Mouse (Mus musculus) heart, adult 2 months (tissue): Measurements from ENCODE around the gene Samhd1. TPM values are rescaled to one million over a fixed set of nuclear protein-coding genes. Genes with fewer than 3 reads are reported as not detected.

Source experiments
- DNase-seq, 2 experiments: peaks; one replicate each; pipeline ENCODE4 v3.0.0; 2021
- H3K27ac ChIP-seq: fragments of 200-600 bp; 2 replicates; pipeline ENCODE4 v1.8.1; 2022
- H3K27me3 ChIP-seq: fragments of 200-500 bp; 2 replicates; pipeline ENCODE4 v1.6.1; 2012; ENCODE audit warnings: mild to moderate bottlenecking, low read length, inconsistent platforms, mixed read lengths; ENCODE audit not compliant: control insufficient read depth, insufficient read depth
- H3K36me3 ChIP-seq: fragments of 200-500 bp; 2 replicates; pipeline ENCODE4 v1.6.1; 2012; ENCODE audit warnings: low read length, inconsistent platforms; ENCODE audit not compliant: control insufficient read depth, insufficient read depth
- H3K4me1 ChIP-seq: fragments of 200-500 bp; 2 replicates; pipeline ENCODE4 v1.6.1; 2011; ENCODE audit warnings: low read length; ENCODE audit not compliant: control insufficient read depth, insufficient read depth
- H3K4me3 ChIP-seq: fragments of 200-600 bp; 2 replicates; pipeline ENCODE4 v1.8.1; 2022
- H3K79me2 ChIP-seq: fragments of 200-500 bp; replicated peaks from 2 replicates; pipeline ENCODE4 v1.6.1; 2012; ENCODE audit warnings: mild to moderate bottlenecking, inconsistent platforms, low read length, moderate library complexity, mixed read lengths; ENCODE audit not compliant: control insufficient read depth, insufficient read depth
- H3K9ac ChIP-seq: fragments of 200-500 bp; 2 replicates; pipeline ENCODE4 v1.6.1; 2012; ENCODE audit warnings: low read depth, mild to moderate bottlenecking, control low read depth, inconsistent platforms, low read length, mixed read lengths
- CTCF ChIP-seq: fragments of 200-600 bp; IDR thresholded peaks from 2 replicates; pipeline ENCODE4 v1.8.1; 2022; ENCODE audit warnings: antibody characterized with exemption, mild to moderate bottlenecking, moderate library complexity
- EP300 ChIP-seq: fragments of 200-500 bp; IDR thresholded peaks from 2 replicates; pipeline ENCODE4 v1.6.1; 2011; ENCODE audit warnings: low read depth, low read length, control low read depth; ENCODE audit not compliant: insufficient read depth
- POLR2A ChIP-seq: fragments of 200-500 bp; IDR thresholded peaks from 2 replicates; pipeline ENCODE4 v1.6.1; 2011; ENCODE audit warnings: mild to moderate bottlenecking, low read depth, low read length, control low read depth; ENCODE audit not compliant: insufficient read depth
- WGBS: fragments of 180-500 bp; shearing (Covaris S2); methylation state at CpG from one replicate; pipeline ENCODE4 v1.1.7; 2018; 5-methylcytosine and 5-hydroxymethylcytosine counted together
- intact Hi-C: fragments of 180-260 bp; cut with DNase I; formaldehyde crosslinking; loops from one replicate; pipeline ENCODE4 v1.15.1; 2025
- polyA plus RNA-seq: library from polyadenylated mRNA; depleted of rRNA; stranded (reverse); fragments of >200 nt; gene quantifications from 2 replicates; pipeline ENCODE4 v1.2.3, GENCODE M21; 2012
- total RNA-seq, 2 experiments: library from RNA; stranded (reverse); gene quantifications; 2 replicates each; pipeline ENCODE4 v1.2.3; 2021

The Samhd1 gene
- total and polyA plus RNA-seq, 3 experiments, result 19.8 to 23.8 (median 22.7) TPM

DNA sequence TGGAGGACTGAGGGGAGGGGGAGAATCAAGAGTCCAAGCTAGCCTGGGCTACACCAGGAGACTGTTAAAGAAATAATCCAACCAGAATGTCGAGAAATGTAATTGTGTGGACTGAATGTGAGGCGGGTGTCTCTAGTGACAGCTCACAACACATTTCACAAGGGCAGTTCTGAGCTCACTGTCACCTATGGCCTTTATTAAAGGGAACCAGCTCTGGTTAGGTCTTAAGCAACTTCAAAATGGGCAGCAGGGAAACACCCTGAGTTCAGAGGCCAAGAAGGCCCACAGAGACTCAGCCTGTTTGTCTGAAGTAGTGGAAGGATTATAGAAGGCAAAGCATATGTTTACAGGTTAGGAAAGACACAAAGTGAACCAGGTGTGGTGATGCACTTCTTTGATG, 18.2 kb upstream of the Samhd1 start:
- Histone ChIP-seq H3K79me2 (no peaks in the 10 kb centered on the region), H3K27ac (no peak overlapping the region), H3K4me1 (no peaks in the 10 kb centered on the region), H3K27me3 (no peaks in the 10 kb centered on the region), H3K4me3 (no peak overlapping the region), H3K36me3 (no peaks in the 10 kb centered on the region), H3K9ac (no peak overlapping the region)
- TF ChIP-seq POLR2A, result no peak
- no peak for TF ChIP-seq CTCF
- no peak for TF ChIP-seq EP300
- intact Hi-C loops, result no loop called here
- DNase-seq, result no peak
- WGBS, result 91% methylated on average over 2 of the region's 2 CpGs

- Histone ChIP-seq H3K36me3 (no peaks in the 10 kb centered on the region), H3K79me2 (no peaks in the 10 kb centered on the region), H3K27ac (no peak overlapping the region), H3K4me3 (no peak overlapping the region), H3K9ac (no peak overlapping the region), H3K4me1 (no peaks in the 10 kb centered on the region), H3K27me3 (no peaks in the 10 kb centered on the region)
- DNase-seq, result no peak
- intact Hi-C loops, result no loop called here
- WGBS, result 93% methylated on average over 5 of the region's 5 CpGs
- no peak for TF ChIP-seq CTCF
- no peak for TF ChIP-seq EP300
- TF ChIP-seq POLR2A, result no peak
Observed at GRCm38 (mm10) chr2:157148417-157148816, 13.4 kb upstream of the Samhd1 start.

- Histone ChIP-seq H3K4me1 (no peaks in the 10 kb centered on the region), H3K36me3 (no peaks in the 10 kb centered on the region), H3K27me3 (no peaks in the 10 kb centered on the region), H3K27ac (no peak overlapping the region), H3K4me3 (no peak overlapping the region), H3K79me2 (no peaks in the 10 kb centered on the region), H3K9ac (no peak overlapping the region)
- intact Hi-C loops, result no loop called here
- TF ChIP-seq CTCF, result no peak
- TF ChIP-seq EP300, result no peak
- TF ChIP-seq POLR2A, result no peak
- no peak for DNase-seq
- WGBS, result 87% methylated on average over 9 of the region's 9 CpGs
Observed at GRCm38 (mm10) chr2:157147397-157148020, 12.4 kb upstream of the Samhd1 start.

DNA sequence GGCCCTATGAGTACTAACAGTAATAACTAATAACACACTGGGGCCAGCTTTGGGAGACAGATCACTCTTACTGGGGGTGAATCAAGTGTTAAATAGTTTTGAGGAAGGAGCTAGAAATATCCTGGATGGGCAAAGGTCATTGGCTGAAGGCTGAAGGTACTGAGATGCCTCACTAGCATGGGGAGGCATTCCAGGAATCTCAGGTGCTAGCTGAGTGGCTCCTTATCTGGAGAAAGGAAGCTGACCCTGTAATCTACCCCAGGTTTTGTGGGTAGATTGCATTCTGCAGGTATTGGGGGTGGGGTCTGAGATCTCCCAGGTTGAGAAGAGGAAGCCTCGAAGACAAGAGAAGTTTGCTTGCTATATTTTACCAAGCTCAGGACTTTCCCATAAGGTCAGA, 10.1 kb upstream of the Samhd1 start:
- Histone ChIP-seq H3K9ac (no peak overlapping the region), H3K79me2 (no peaks in the 10 kb centered on the region), H3K4me1 (no peaks in the 10 kb centered on the region), H3K36me3 (no peaks in the 10 kb centered on the region), H3K27ac (no peak overlapping the region), H3K27me3 (no peaks in the 10 kb centered on the region), H3K4me3 (no peak overlapping the region)
- no peak for DNase-seq
- intact Hi-C loops, result no loop called here
- TF ChIP-seq EP300, result no peak
- TF ChIP-seq POLR2A, result no peak
- TF ChIP-seq CTCF, result no peak
- WGBS, result 74% methylated on average over 1 of the region's 1 CpGs

GRCm38 (mm10) chr2:157144132-157144531, 9.1 kb upstream of the Samhd1 start:
- no peak overlapping the region for H3K9ac ChIP-seq
- WGBS, result 72% methylated on average over 5 of the region's 5 CpGs
- H3K27ac ChIP-seq, result no peak overlapping the region
- no peaks in the 10 kb centered on the region for H3K79me2 ChIP-seq
- no peak overlapping the region for H3K4me3 ChIP-seq
- DNase-seq, result no peak
- intact Hi-C loops, result no loop called here
- TF ChIP-seq POLR2A (no peak), CTCF (no peak), EP300 (no peak)
- no peaks in the 10 kb centered on the region for H3K27me3 ChIP-seq
- no peaks in the 10 kb centered on the region for H3K36me3 ChIP-seq
- H3K4me1 ChIP-seq, result no peaks in the 10 kb centered on the region

- no peak overlapping the region for H3K4me3 ChIP-seq
- intact Hi-C loops, result no loop called here
- no peaks in the 10 kb centered on the region for H3K36me3 ChIP-seq
- TF ChIP-seq EP300 (no peak), CTCF (no peak), POLR2A (no peak)
- no peaks in the 10 kb centered on the region for H3K27me3 ChIP-seq
- 82% methylated on average over 4 of the region's 4 CpGs for WGBS
- no peaks in the 10 kb centered on the region for H3K79me2 ChIP-seq
- no peak overlapping the region for H3K9ac ChIP-seq
- no peaks in the 10 kb centered on the region for H3K4me1 ChIP-seq
- no peak for DNase-seq
- H3K27ac ChIP-seq, result no peak overlapping the region
Observed at GRCm38 (mm10) chr2:157141962-157142361, 6.9 kb upstream of the Samhd1 start.
